Mouse (Mus musculus) WW6 (cell line): ENCODE results near the gene Tnfrsf8.

Experiments
- DNase-seq: peaks from one replicate; pipeline ENCODE4 v3.0.0-alpha.2; 2013; ENCODE audit warnings: low read depth, low spot score

Tnfrsf8 gene

DNA sequence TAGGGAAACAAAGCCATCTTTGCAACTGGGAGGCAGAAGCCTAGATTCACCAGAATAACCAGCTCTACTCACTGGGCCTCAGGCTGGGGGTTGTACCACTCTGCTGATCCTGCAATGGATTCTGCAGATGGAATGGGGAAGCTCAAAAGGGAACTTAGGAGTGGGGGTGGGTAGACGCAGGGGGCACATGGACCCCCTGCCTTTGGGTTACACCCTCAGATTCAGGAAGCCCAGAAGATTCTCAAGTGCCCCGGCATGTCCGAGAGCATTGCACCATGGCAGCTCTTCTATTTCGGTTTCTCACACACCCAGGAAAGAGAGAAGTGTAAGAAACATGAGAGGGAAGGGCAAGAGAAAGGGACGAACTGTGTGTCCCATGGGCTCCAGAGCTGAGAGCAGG lies 44.8 kb downstream of the Tnfrsf8 start:
- no peak for DNase-seq

DNA sequence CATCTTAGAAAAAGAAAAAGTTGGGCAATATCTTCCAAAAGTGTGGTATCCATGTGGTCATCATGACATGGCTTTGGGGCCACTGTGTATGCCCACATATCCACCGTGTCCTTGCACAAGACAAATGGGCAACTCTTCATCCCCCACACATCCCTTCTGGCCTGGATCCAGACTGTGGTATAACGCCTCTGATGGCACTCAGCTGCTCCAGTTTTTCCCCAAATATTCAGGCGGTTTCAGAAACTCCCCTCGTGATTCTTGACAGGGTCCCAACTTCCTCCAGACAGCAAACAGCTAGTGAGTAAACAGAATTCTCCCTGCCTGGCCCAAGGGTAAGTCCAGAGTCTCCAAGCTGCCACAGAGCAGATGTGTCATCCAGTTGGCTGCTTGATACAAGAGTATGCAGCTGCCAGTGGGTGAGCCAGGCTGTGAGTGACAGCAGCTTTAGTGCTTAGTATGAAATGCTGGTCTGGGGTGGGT lies 47.3 kb downstream of the Tnfrsf8 start:
- no peak for DNase-seq

DNA sequence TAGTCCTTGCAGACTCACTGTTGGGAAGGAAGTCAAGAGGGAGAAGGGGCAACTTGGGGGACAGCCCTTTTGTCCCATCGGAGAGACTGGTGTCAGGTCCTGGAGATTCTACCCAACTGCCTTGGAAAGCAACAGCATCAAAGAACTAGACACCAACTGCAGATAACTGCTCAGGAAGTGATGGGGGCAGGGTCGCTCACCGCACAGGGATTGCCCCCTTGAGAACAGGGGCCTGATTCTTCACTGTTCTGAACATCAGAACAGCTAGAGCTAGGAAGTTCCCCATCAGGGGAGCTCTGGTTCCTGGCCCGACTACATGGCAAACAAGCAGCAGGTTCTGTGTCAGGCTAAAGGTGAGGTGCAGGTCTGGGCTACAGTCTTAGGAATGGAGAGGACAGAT lies 48.5 kb downstream of the Tnfrsf8 start:
- DNase-seq = no peak

DNA sequence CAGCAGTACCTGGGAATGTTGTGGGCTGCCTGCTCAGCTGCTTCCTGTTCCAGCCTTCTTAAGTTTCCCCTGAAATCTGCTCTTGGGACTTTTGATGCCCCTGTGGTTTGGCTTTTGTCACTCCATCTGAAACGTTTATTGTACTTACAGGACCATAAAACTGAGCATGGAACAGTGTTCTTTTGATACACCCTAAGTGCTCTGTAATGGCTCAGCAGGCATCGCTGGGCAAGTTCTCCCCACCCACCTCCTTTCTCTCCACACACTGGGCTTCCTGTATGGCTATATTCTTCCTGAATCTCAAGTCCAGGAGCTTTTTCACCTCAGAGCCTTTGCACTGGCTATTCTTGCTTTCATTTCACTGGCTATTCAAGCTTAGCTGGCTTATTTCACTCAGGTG lies 50.2 kb downstream of the Tnfrsf8 start:
- DNase-seq = peak; percentile 49

DNA sequence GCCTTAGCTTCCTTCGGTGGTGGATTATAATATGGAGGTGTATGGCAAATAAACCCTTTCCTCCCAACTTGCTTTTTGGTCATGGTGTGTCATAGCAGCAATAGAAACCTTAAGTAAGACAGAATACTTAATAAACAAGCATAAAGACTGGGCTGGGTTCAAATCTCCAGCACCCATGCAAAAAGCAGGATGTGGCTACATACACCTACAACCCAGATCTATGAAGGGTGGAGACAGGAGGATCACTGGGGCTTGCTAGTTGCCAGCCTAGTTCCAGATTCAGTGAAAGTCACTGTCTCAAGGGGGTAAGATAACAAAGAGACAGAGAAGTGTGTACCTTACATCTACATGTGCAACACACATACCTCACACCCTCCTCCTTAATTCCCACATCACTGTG lies 51.4 kb downstream of the Tnfrsf8 start:
- DNase-seq = no peak

DNA sequence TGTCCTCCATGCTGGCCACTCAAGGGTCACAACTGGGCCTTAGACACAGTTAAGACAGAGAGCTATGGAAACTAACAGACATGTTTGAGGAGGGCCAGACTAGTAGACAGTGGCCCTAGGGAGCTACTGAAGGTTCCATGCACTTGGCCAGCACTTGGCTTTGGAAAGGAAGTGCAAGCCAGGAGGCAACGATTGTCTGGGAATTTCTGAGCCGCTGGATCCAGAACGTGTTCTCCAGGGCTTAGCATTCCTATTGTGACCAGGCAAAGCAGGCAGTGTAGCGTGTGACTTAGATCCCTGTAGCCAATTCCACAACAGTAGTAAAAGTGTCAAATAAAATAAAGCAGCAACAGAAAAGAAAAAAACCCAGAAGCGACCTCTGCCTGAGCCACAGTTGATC lies 54.2 kb downstream of the Tnfrsf8 start:
- DNase-seq = no peak

DNA sequence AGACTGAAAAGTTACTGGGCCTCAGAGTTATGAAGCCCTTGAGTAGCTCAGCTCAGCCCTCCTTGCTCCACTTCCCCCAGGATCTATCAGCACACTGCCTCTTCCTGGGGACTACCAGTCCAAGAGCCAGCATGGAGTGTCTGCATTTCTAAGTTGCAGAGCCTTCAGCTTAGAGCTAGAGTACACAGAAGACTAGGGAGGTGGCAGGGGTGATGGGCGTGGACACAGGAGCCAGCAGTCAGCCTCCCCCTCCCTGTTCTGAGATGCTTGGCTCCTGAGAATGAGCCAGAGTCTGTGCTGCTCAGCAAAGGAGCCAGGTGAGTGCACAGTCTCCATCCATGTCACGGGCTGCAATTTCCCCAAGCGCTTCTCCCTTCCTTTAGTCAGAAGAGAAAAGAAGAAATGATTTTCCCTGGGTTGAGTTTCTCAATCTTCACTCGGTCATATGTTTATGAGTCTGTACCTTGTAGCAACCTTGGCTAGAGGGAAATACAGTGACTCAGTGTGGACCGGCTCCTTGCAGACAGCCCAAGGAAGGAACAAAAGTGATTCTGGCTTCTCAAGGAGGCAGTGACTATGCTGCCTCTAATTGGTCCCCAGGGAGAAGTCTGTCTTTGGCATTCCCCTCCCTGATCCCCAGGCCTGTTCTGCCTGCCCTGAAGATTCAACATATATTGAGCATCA lies 57.1 kb downstream of the Tnfrsf8 start:
- no peak for DNase-seq

DNA sequence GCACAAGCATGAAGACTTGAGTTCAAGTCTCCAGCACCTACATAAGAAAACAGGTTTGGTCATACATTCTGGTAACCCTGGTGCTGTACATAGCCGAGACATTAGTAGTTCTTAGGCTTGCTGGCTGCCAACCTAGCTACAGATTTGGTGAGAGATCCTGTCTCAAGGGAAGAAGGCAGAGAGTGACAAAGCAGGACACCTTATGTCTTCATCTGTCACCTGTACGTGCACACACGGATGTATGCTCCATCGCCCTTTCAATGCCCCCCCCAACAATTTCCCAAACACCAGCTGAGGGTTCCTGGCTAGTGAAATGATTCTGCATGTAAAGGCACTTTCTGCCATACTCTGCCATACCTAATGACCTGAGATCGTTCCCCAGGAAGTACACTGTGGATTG lies 58.8 kb downstream of the Tnfrsf8 start:
- no peak for DNase-seq

DNA sequence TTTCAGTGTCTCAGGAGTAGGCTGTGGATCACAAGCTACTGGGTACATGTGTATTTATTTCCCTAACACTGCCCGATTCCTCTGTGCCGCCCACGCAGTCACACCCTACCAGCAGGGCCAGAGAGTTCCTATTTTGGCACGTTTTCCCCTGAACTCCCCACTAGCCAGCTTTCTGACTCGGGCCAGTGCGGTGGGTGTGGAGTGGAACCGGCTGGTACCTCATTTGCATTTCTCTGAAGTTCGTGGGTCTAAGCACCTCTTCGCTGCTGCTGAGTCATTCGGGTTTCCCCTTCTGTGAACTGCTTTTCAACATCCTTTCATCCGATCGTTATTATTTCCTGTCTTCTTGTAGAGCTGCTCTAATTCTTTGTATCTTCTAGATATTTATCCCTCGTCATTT lies 60.5 kb downstream of the Tnfrsf8 start:
- no peak for DNase-seq

DNA sequence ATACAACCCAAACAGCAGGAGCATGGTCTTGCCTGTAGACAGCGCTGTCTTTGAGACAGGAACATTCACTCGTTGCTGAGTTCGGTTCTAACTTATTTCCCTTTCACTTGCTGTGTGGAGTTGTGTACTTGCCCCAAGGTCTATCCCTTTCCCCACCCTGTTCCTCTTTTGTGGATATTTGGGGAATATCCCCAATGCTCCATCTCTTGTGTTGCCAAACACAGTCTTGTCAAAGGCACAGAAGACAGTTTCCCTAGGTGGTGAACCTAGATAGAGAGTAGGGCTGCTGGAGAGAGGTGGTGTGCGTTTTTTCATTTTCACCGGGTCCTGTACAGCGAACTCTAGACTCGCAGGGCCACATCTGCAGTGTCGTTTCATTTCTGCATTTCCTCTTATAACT lies 62.4 kb downstream of the Tnfrsf8 start:
- DNase-seq = no peak

DNA sequence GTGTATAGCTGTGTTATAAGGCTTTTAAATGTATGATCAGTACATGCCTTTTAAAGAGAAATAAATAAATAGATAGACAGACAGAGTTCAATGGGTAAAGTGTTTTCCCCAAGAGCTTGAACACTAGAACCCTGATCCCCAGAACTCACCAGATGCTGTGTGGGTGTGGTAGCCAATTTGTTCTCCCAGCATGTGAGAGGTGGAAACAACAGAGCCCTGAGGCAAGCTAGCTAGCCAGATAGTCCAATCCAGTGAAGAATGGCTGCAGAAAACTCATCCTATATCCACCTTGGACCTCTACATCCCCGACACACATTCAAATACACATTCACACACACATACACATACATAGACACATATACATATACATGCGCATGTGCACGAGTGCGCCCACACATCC lies 63.4 kb downstream of the Tnfrsf8 start:
- no peak for DNase-seq

DNA sequence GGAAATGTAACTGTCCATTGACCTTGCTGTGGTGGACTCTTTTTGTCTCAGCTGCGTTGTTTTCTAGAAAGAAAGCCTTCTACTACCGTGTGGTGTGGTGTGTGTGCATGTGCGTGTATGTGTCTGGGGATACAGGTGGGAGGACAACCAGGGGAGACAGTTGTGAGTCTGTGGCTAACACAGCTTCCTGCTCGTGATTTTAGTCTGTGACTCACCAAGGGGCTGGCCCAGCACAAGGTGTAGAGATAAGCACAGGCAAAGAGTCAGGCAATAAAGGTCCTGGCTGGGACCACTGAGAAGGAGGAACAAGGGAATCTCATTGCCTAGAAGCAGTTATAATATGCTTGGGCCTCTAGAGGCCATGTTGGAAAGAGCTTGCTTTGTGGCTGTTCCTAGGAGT lies 65.0 kb downstream of the Tnfrsf8 start:
- DNase-seq = no peak

DNA sequence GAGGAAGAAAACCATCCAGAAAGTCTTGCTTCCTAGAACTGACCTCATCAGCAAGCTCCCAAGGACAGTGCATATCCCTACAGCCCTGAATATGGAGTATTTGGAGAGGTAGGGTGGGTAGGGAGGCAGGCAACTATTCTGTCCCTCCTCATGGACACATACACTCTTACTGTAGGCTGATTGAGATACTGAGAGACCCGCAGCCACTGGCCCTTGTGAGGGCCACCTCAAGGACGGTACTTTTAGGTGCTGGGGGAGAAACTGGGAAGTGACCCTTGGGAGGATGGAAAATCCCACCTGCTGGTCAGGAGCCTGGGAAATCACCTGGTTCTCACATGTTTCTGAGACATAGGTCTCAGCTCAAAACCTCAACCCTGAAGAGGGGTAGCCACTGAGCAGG lies 67.4 kb downstream of the Tnfrsf8 start:
- DNase-seq = no peak

DNA sequence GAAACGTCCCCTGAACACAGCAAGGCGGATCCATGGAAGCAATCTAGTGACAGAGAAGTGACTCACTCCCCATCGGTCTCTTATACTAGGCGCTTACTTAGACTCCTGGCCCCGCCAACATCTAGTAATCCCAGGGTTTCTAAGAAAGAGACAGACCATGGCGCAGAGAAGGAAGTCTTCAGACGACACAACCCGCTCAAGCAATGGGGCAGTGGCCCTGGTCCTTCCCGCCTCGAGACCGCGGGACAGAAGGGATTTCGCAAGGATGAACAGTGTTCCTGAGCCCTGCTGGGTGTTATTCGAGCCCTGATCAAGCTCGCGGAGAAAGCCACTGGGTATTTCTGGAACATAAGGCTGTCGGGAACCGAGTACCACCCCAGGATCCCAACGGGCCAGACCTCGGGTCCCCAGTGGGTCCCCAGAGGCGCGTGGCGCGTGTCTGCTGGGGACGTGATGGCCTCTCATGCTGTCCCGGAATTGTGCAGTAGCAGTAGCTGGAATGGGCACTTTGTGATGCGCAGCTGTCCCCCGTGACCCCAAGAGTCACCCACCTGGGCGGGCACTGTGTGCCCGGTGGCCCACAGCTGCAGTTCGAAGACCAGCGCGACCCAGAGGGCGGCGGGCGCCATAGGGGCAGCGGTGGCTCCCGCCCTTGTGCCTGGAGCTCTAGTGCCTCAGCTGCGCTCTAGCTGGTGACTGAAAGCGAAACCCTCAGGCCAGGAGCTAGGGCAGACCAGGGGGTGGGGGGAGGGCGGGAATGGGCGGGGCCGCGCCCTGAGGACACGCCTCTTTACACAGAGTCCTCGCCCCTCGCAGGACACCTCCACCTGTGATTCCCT lies 68.6 kb downstream of the Tnfrsf8 start, which contains the start of gene Tnfrsf1b:
Gene Tnfrsf1b (minus strand): TSS at position 698 of the 839 bp plus-strand sequence.
- DNase-seq = peak; percentile 47

DNA sequence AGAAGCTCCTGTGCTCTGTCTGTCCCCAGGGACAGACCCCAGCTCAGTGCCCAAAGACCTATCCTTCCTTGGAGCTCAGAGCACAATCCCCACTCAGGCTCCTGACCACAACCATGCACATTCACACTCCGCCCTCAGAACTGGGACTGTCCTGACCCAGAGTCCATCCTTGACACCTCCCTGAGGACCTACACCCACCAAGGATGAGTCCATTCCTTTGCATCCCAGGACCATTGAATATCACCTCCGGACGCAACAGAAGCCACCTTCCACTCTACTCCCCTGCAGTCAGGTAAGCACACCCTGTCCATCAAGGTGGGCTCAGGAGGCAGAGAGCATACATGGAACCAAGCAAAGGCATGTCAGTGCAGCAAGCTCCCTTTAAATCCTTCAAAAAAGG lies 69.4 kb downstream of the Tnfrsf8 start:
- DNase-seq = no peak

DNA sequence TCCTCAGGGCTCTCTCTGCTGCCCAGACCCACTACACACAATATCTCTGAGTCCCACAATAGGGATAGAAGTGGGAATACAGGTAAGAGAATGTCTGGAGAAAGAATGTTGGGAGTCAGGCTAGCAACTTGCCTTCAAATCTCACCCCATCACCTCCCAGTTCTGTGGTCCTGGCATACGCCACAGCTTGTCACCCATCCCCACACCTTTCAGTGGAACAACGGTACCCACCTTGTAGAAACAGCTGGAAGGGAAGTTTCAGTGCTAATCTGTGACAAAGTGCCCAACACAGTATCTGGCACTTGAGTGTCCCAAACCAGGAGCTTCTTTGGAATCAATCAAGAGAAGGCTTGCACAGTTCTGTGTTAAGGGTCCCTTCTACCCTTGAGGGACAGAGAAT lies 70.3 kb downstream of the Tnfrsf8 start:
- DNase-seq = no peak

DNA sequence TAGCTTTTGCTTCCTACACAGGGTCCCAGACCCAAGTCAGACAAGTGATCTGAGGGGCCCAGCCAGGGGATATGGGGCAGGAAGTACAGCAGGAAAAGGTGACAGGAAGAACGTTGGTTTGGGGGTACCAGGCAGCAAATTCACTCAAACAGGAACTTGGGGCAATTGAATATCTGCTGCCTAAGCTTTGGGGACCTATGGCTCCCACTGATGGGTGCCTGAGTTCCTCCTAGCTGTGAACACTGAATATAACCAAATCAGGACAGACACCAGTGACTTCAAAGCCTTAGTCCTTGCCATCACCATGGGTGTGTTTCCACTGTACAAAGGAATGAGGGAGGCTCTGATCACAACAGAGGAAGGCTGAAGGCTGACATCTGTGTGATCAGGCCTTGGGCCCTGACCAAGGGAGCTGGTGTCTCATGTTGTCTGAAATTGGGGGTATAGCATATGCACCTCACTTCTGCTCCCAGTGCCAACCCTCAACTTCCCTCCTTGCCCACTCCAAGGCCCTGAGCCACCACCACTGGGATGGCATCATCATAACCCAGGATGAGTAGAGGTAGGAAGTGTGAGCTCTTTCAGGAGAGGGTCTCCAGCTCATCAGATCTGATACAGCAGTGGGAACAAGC lies 72.1 kb downstream of the Tnfrsf8 start:
- no peak for DNase-seq

DNA sequence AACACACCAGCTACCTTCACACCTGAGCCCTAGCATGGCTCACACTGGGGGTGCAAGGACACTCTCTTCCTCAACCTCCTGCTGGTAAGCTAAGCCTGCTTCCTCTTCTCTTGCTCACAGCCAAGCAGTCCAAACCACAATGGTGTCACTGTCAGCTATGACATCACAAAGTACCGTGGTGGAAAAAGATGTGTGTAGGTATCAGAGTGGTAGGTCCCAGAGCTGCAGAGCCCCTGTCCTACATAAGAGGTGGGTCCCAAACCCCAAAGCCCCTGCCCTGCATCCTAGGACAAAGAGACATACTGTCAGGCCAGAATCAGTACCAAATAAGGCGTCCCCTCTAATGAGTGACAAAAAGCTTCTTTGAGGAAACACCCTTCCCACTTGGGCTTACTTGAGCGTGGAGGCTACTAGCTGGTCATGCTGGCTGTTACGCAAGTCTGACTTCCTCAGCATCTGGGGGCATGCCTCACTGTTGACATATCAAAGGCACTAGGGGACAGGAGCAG lies 74.2 kb downstream of the Tnfrsf8 start:
- DNase-seq = no peak

DNA sequence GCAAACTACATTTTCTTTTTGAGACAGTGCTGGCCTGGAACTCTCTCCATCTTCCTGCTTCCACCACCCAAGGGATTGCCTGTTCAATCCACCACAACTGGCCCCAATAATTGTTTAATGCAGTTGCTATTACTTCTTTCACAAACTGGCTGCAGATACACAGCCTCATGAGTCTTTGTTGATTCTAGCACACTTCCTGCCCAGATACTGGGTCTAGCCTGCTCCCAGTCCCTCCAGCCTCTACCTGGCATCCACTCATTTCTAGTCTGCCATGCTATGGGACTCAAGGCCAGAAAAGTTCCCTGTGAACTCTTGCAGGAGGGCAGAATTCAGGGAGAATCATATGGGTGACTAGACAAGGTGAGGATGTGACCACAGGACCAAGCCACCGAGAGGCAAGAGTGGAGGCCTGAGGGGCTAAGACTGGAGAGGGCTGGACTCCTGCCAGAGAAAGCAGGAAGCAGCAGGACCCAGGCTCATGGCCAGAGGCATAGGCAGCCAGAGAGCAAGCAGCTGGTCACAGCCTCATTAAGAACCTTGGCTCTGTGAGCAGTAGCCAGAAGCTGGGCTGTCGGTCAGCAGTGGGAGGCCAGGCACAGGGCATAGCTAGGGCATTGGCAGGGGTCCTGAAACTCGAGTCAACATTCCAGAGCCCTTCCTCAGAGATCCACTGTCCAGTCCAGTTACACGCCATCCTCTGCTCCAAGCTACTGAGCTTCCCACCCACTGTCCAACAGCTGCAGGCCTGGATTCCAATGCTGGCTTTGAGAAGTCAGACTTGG lies 75.7 kb downstream of the Tnfrsf8 start:
- no peak for DNase-seq

DNA sequence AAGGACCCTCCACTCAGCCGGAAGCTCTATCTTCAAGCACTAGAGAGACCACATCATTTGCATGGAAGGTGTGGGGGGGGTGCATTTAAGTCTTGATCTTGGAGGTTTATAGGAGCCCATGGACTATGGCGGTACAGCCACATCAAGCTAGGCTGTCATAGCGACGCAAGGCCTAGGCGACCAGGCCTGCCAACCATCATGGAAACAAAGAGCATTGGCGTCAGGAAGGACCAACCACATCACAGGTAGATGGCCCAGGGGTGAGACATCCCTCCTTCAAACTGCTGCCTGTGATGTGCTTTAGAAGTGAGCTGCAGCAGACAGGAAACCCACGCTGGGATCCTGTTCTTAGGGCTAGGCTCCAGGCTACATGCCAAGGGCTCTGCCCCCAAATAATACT lies 78.9 kb downstream of the Tnfrsf8 start:
- no peak for DNase-seq

DNA sequence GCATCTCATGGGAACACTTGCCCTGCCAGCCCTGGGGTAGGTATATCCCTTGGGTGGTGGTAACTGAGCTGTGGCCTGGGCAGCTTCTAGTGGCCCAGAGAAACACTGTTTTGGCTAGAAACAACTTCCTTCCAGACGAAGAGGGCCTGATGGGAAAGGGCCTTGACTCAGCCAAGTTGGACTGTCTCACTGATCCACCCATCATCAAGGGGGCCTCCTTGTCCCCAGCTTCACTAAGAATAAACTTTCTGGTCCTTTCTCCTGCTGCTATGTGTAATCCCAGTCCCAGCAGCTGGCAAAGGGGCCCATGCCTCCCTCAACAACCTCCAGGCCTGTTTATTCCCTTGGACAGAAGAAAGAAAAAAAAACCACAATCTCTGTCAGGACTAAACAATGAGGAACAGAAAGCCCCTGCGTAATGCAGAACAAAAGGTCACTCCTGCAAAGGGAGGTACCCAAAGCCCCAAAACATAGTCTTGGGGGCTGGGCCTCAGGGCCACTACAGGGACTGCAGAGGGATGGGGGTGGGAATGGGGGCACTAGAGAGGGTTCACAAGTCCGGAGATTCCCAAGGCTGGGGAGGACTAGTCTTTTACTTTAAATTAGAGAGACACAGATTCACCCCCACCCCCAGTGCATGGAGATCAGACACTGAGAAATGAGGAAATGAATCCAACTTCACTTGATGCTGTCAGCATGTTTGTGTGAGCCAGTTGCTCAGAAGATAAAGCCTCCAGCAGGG lies 81.3 kb downstream of the Tnfrsf8 start:
- DNase-seq = no peak
